Mouse (Mus musculus): ENCODE results near the gene Acot7.

- no peak for TF ChIP-seq CTCF (IDR thresholded peaks at IDR 0.05)
- TF ChIP-seq EP300 (IDR thresholded peaks at IDR 0.05) = no peak
Observed at GRCm38 (mm10) chr4:152159285-152159678, 18.7 kb upstream of the Acot7 start.
